Mouse (Mus musculus): ENCODE data around the gene Tmem144.
"Not testable (repeated sequence)": the region's sequence is repeated elsewhere in the genome, so short reads cannot be mapped to it uniquely, and the experiment has no call there.

Tmem144 gene

GRCm38 (mm10) chr3:79809180-79809567 lies 43.4 kb downstream of the Tmem144 start:
- peak; percentile 70 for DNase-seq (ENCODE audit: low spot score)

DNA sequence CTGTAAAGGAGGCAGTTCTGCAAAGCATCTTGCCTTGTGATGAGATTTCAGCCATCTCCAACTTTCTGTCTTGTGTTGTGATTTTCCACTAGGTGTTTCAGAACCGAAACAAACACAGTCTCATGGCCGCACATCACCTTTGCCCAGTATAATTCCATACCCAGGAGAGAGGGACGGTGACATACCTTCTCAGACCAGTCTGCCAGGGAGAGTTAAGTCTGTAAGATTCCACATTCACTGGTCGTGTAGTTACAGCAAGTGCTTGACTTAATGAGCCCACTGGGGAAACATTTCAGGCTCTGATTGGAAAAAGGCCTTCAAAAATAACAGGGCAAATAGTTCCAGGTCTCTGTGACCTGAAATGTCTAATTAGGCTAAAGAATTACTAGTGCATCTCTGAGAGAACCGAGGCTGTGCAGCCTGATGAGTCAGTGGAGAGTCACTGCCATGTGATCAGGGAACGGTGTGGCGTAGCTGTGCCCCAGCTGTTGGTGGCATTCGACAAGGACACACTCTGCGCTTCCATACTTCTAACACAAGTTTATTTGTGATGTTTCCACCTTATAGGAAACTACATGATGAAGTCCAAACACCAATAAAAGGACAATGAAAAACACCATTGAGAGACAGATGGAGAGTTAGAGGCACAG lies 43.9 kb downstream of the Tmem144 start:
- peak; percentile 21 for DNase-seq (ENCODE audit: low spot score)

- DNase-seq (ENCODE audit: low spot score) = not testable (repeated sequence)
Observed at GRCm38 (mm10) chr3:79800761-79801160, 51.8 kb downstream of the Tmem144 start.

DNA sequence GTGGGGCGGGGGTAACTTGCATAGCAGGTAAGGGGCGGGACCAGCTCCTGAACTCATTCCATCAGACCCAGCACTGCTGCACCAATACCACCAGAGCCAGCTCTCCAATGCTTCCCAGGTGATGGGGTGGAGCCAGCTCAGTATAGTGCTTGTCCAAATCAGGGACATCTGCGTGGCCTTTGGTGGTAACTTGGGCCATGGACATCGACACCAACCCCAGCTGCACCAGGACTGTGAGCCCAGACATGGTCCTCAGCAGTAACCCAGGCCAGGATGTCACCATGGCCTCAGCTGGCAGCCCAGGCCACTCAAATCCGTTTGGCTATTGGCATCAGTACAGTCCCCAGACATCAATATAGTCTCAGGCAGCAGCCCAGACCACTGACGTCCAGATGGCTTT lies 60.3 kb downstream of the Tmem144 start:
- no peak for DNase-seq (ENCODE audit: low spot score)

DNA sequence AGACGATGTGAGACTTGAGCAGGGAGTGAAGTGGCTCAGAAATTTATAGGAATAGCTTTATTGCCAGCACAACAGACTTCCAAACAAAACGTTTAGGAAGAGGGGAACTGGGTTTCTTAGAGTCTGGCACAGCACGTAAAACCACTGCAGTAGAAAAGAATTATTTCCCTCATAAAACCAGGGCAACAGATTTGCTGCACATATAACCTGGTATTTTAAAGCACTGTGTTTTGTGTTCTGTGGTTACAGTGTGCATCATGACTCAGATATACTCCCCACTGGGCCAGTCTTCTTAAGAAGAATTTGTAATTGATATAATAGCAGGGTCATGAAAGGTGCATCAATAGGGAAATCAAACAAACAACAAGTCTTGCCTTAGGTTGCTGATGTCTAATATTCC lies 62.2 kb downstream of the Tmem144 start:
- DNase-seq (ENCODE audit: low spot score) = no peak

DNA sequence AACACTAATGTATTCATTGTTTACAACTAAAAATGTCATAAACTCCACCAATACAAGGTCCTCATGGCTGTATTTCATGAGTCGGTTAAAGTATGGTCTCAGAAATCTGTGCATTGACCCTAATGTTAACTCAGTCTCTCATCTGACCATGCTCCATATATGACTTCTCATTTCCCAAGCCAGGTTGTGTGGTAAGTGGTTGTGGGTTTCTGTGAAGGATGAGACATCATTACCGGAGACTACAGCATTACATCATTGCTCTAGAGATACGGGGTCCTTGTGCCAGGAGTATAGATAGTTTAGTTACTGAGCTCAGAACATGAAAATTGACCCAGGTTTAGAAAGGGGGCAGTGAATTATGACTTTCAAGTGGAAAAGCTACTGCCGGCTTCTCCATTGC lies 63.0 kb downstream of the Tmem144 start:
- DNase-seq (ENCODE audit: low spot score) = no peak

DNA sequence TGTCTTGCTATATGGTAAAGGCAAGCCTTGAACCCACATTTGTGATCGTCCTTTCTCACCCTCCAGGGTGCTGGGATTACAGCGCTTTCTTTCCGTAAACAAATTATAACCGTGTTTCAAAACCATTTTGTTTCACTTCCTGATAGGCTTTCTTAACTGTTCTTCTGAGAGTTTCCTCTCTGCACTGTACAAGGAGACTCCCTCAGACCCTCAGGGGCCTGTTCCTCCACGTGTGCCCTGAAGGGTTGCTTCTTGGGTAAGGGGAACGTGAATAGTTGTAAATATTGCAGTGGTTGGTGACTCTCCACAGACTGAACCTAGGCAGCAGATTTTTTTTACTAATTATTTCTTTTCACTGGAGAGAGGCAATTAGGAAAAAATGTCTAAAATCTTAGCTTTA lies 63.6 kb downstream of the Tmem144 start:
- no peak for DNase-seq (ENCODE audit: low spot score)

GRCm38 (mm10) chr3:79784362-79784736 lies 68.2 kb downstream of the Tmem144 start:
- DNase-seq (ENCODE audit: low spot score) = no peak

GRCm38 (mm10) chr3:79783630-79784361 lies 68.8 kb downstream of the Tmem144 start:
- DNase-seq (ENCODE audit: low spot score) = no peak

GRCm38 (mm10) chr3:79772701-79773100 lies 79.9 kb downstream of the Tmem144 start:
- no peak for DNase-seq (ENCODE audit: low spot score)

All from MN1 (cell line).